Mouse (Mus musculus) thymus, adult 2 months (tissue): Measurements from ENCODE around the gene Atg7. TPM values are rescaled to one million over a fixed set of nuclear protein-coding genes. Genes with fewer than 3 reads are reported as not detected.

Source experiments
- DNase-seq: peaks from one replicate; pipeline ENCODE4 v3.0.0; 2021
- H3K27ac ChIP-seq: fragments of 200-500 bp; 2 replicates; pipeline ENCODE4 v1.5.1; 2012; ENCODE audit warnings: low read length, control low read depth; ENCODE audit not compliant: control insufficient read depth, insufficient read depth
- H3K27me3 ChIP-seq: fragments of 200-500 bp; 2 replicates; pipeline ENCODE4 v1.6.1; 2012; ENCODE audit warnings: mild to moderate bottlenecking, low read length, moderate library complexity, mixed read lengths; ENCODE audit not compliant: control insufficient read depth, insufficient read depth
- H3K36me3 ChIP-seq: fragments of 200-500 bp; 2 replicates; pipeline ENCODE4 v1.6.1; 2012; ENCODE audit warnings: mild to moderate bottlenecking, low read length, moderate library complexity; ENCODE audit not compliant: control insufficient read depth, insufficient read depth
- H3K4me1 ChIP-seq: fragments of 200-500 bp; replicated peaks from 2 replicates; pipeline ENCODE4 v1.6.1; 2012; ENCODE audit warnings: low read length; ENCODE audit not compliant: control insufficient read depth, insufficient read depth
- H3K4me3 ChIP-seq: fragments of 200-500 bp; 2 replicates; pipeline ENCODE4 v1.5.1; 2012; ENCODE audit warnings: mild to moderate bottlenecking, low read length, control low read depth, moderate library complexity; ENCODE audit not compliant: control insufficient read depth, insufficient read depth
- CTCF ChIP-seq: fragments of 200-500 bp; IDR thresholded peaks from 2 replicates; pipeline ENCODE4 v1.5.1; 2012; ENCODE audit warnings: mild to moderate bottlenecking, control low read depth, low read length, moderate library complexity, borderline replicate concordance; ENCODE audit not compliant: control insufficient read depth, poor library complexity, insufficient read depth; ENCODE audit errors: extremely low read depth
- POLR2A ChIP-seq: fragments of 200-500 bp; IDR thresholded peaks from 2 replicates; pipeline ENCODE4 v1.6.1; 2012; ENCODE audit warnings: mild to moderate bottlenecking, low read length, control low read depth, moderate library complexity; ENCODE audit not compliant: control insufficient read depth, poor library complexity, insufficient read depth; ENCODE audit errors: extremely low read depth
- WGBS: fragments of 180-500 bp; shearing (Covaris S2); methylation state at CpG from one replicate; pipeline ENCODE4 v1.1.7; 2018; 5-methylcytosine and 5-hydroxymethylcytosine counted together
- polyA plus RNA-seq: library from polyadenylated mRNA; depleted of rRNA; stranded (reverse); fragments of >200 nt; gene quantifications from 2 replicates; pipeline ENCODE4 v1.2.3, GENCODE M21; 2012

The Atg7 gene
- polyA plus RNA-seq, 1 experiment = 18.2 TPM

DNA sequence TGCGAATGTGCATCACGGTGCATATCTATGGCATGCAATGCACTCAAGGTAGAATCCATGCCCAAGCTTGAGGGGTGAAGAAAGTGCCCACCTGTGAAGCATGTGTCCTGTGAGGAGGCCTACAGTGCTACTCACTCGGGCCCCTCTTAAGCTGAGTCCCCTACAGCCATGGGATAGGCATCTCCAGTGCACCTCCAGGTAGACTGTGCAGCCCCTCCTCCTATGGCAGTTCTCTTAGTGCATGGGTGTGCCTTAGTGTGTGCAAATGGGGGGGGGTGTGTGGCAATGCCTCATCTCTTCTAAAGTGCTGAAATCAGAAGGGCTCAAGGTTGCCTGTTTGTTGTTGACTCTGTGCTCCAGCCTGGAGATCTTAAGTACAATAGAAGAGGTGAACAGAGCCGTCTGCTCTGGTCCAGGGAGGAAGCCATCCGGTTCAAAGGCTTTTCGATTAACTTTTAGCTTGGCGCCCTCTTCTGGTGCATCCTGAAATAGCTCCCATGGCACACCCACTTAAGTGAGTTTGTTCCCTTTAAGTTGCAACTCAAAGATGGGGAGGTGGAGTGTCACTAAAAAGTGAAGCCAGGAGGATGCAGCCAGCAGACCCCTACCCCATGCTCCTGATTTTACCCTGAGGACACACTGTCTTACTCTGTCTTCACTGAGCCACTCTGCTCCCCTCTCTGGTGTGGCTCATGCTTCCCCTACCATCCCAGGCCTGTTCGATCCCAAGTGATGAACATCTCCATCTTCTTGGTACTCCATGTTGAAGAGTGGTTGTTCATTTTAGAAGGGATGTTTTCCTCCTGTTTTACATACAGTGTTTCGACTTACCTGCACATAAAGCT lies 55.0 kb downstream of the Atg7 start:
- no peak overlapping the region for H3K27ac ChIP-seq
- TF ChIP-seq CTCF (no peak), POLR2A (no peak)
- 0 out of 2 replicates have a peak, but pooled peaks cover under 1% of the 10 kb centered on the region for H3K36me3 ChIP-seq
- 54% methylated on average over 9 of the region's 9 CpGs for WGBS
- H3K4me3 ChIP-seq = no peak overlapping the region
- DNase-seq = peak; percentile 73
- no peaks in the 10 kb centered on the region for H3K4me1 ChIP-seq
- no peaks in the 10 kb centered on the region for H3K27me3 ChIP-seq

DNA sequence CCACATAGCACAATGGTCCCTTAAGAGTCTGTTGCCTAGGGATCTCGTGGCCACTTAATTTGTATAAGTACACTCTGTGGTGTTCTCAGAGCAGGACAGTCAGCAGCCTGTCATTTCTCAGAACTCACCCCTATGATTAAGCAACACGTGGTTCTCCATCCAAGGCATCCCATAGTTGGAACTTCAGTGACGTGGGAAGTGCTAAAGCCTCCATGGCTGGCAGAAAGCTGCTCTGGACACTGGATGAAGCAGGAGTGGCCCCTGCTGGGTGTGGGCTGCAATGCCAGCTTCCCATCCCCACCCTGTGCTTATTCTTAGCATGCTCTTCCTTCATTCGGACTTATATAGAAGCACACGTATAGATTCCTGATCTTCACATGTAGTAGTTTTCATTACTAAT lies 55.7 kb downstream of the Atg7 start:
- H3K4me3 ChIP-seq = no peak overlapping the region
- TF ChIP-seq CTCF (no peak), POLR2A (no peak)
- H3K27me3 ChIP-seq = no peaks in the 10 kb centered on the region
- H3K36me3 ChIP-seq = 0 out of 2 replicates have a peak, but pooled peaks cover 4% of the 10 kb centered on the region
- H3K27ac ChIP-seq = no peak overlapping the region
- DNase-seq = no peak
- no peaks in the 10 kb centered on the region for H3K4me1 ChIP-seq
- 85% methylated on average over 5 of the region's 5 CpGs for WGBS

DNA sequence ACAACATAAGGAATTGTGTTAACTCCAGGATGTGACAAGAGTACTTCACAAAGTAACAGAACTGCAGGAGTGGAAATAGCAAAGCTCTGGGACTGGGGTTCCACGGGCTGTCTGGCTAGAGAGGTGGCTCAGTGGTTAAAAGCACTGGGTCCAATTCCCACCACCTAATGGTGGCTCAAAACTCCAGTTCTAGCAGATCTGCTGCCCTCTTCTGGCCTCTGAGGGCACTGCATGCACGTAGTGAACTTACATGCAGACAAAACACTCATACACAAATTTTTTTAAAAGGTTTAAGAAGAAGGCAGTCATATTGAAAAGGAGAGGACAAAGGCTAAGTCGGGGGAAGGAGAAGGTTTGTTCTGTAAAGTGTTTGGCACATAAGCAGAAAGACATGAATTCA lies 57.8 kb downstream of the Atg7 start:
- H3K4me1 ChIP-seq = no peaks in the 10 kb centered on the region

DNA sequence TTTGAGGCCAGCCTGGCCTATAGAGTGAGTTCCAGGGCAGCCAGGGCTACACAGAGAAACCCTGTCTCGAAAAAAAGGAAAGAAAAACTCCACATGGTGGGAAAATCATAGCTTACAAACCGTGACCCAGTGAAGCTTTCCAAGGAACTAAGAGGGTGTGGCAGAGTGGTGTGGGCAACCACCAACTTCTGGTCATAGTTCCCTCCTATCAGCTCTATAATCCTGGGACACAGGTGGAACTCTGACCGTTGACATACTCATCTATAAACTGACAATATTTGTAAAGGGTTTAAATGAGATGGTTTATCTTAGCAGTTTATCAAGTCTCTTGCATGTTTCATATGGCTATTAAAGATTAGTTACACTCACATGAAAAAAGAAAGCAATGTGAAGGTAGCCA lies 64.1 kb downstream of the Atg7 start:
- no peaks in the 10 kb centered on the region for H3K27me3 ChIP-seq
- DNase-seq = no peak
- 85% methylated on average over 3 of the region's 3 CpGs for WGBS
- H3K4me3 ChIP-seq = no peak overlapping the region
- H3K27ac ChIP-seq = no peak overlapping the region
- 0 out of 2 replicates have a peak, but pooled peaks cover 4% of the 10 kb centered on the region for H3K36me3 ChIP-seq
- no peaks in the 10 kb centered on the region for H3K4me1 ChIP-seq
- TF ChIP-seq POLR2A (no peak), CTCF (no peak)

More for the DNA sequence above, 57.8 kb downstream of the Atg7 start:
- H3K27me3 ChIP-seq = no peaks in the 10 kb centered on the region
- DNase-seq = peak; percentile 21
- 0 out of 2 replicates have a peak, but pooled peaks cover 4% of the 10 kb centered on the region for H3K36me3 ChIP-seq
- 96% methylated on average over 3 of the region's 3 CpGs for WGBS
- H3K4me3 ChIP-seq = no peak overlapping the region
- TF ChIP-seq CTCF = no peak
- TF ChIP-seq POLR2A = no peak
- no peak overlapping the region for H3K27ac ChIP-seq

DNA sequence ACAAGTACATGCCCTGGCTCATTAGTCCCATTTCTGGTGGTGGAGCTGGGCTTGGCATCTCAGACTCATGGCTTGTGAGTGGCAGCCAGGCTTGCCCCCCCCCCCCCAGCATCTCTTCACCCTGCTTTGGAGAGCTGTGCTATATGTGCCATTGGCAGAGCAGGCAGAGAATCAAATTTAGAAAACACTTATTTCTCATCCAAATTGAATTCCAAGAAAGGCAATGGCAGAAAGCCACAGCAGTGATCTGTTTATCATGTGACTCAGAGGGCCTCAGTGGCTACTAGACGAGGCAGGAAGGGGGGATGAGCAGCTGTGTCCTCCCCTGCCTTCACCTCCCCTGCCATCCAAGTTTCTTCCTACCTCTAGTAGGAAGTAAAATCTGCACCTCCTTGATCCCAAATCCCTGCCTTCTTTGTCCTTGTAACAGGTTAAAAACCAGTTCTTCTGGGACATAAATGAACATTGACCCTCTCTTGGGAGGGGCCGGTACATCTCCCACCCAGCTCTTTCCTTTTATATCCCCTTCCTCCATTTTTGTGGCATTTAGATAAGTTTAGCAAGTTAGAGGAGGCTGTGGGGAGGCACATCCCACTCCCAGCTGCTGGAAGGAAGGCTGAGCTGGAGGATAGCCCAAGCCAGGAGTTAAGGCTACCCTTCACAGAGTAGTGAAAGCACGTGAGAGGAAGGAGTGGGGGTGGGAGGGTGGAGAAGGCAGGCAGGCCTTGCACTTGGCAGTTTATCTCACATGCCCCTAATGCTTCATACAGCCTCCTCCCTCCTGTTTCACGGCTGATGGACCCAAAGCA lies 69.5 kb downstream of the Atg7 start:
- H3K36me3 ChIP-seq = no peaks in the 10 kb centered on the region
- WGBS = 82% methylated on average over 4 of the region's 4 CpGs
- no peak for TF ChIP-seq CTCF
- no peak for TF ChIP-seq POLR2A
- H3K4me1 ChIP-seq = no peaks in the 10 kb centered on the region
- no peak for DNase-seq
- no peak overlapping the region for H3K27ac ChIP-seq
- no peak overlapping the region for H3K4me3 ChIP-seq
- no peaks in the 10 kb centered on the region for H3K27me3 ChIP-seq

DNA sequence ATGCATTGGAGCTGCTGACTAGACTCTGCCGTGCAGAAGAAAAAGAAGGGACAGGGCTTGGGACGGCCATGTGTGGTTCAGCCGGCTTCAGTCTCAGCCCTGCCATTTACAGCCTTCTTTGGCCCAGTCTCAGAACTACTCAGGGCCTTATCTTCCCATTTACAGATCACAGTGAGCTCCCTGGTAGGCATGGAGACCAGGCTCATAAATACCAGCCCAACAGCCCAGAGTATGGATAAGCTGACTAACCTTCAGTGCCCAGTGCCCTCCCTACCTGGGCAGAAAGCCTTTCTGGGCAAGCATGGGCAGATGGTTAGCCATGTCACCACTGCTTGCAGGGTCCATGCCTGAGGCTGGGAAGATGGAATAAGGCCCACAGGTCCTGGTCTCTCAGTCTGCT lies 70.6 kb downstream of the Atg7 start:
- Histone ChIP-seq H3K4me1 (no peaks in the 10 kb centered on the region), H3K27me3 (no peaks in the 10 kb centered on the region), H3K36me3 (no peaks in the 10 kb centered on the region), H3K4me3 (no peak overlapping the region), H3K27ac (no peak overlapping the region)
- 100% methylated on average over 3 of the region's 3 CpGs for WGBS
- no peak for TF ChIP-seq CTCF
- no peak for TF ChIP-seq POLR2A
- no peak for DNase-seq
